Mouse (Mus musculus): ENCODE measurements at regions not wholly inside any gene's neighbourhood (a gene's known extent, or its start where the extent isn't known, plus 50 kb on each side); places are given as distances from the start of the nearest gene placed in this dataset.
"Not testable (repeated sequence)": the region's sequence is repeated elsewhere in the genome, so short reads cannot be mapped to it uniquely, and the experiment has no call there.

DNA sequence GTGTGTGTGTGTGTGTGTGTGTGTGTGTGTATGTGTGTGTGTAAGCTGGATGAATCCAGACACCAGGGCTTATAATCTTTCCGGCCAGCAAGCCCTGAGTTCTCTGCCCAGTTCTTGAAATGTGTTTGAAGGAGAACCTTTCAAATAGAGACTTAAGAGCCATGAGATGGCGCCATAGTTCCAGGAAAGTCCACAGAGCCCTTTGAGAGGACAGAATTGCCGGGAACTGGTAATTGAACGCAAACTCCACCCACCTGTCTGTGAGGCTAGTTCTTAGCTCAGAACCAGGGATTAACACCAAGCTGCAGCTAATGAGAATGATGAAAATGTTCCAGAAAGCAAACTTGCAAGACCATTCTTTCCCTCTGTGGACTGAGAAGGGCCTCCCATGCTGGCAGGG is 72.2 kb downstream of the Trim42 start:
- DNase-seq (ENCODE audit: low read depth, low spot score), result peak; percentile 71

DNA sequence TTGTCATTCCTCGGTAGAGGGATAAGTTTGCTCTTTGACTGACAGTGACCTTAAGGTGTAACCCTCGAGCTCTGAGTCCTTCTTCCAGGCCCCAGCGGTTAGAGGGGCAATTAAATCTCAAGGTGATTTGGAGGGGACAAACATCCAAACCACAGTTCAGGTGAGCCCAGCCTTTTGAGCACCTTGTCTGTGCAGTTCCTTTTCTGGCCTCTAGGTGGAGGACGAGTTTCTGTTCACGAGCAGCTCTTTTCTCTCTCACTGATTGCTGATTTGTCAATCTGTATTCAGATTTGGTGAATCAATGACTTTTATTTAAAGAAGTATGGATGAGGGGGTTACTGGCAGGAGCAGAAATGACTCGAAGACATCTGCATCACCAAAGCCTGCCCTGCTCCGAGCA is 74.0 kb downstream of the Trim42 start:
- no peak for DNase-seq (ENCODE audit: low read depth, low spot score)

DNA sequence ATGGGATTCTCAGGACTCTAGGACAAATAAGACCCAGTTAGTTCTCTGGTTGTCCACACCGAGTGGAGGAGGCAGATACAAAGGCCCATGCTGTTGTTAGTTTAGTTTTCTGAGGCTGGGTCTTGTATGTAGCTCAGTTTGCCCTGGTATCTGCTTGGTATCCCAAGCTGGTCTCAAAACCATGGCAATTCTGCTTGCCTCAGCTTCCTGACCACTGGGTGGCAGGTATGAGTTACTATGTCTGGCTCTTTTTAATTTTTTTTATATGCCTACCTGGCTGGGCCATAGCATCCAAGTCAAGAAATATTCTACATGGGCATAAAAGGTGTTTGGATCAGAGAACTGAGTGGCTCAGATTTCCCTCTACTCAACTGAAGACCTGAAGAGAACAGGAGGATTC is 77.9 kb downstream of the Trim42 start:
- DNase-seq (ENCODE audit: low read depth, low spot score), result no peak

DNA sequence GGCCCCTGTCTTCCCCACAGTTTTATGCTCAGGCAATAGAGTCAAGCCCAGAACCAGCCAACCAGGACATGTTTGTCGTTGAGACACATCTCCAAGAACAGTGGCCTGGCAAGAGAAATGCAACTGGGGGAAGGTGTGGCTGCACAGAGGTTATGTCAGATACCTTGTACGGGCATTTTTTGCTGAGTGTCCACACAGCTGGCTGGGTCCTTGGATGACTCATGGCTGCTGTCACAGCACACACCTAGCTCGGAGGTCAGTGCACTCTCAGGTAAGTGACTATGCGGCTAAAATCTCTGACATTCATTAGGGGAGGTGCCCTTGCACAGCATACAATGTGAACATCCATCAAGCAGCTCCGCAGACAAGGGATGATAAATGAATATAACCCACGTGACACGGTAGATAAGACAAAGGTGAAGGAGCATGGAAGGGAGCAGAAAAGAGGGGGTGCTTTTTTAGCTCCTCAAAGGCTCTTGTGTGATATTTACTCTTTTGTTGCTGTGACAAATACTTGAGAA is 85.4 kb downstream of the Trim42 start:
- no peak for DNase-seq (ENCODE audit: low read depth, low spot score)

DNA sequence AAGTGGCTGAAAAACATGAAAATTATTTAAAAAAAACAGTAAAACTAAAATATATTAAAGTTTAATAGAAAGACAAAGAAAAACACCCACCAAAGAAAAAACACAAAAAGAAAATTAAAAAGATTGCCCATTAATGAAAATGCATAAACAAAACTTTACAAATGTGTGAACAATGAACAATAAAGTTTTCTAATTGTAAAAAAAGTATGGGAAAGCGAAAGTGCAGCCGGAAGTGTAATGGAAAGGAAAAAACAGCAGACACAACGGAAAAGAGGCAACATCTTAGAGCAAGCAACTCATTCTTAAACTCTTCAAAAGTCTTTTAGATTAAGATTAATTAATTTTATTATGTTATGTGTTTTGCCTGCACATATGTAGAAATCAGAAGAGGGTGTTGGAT is 87.7 kb downstream of the Trim42 start:
- DNase-seq (ENCODE audit: low read depth, low spot score), result no peak

DNA sequence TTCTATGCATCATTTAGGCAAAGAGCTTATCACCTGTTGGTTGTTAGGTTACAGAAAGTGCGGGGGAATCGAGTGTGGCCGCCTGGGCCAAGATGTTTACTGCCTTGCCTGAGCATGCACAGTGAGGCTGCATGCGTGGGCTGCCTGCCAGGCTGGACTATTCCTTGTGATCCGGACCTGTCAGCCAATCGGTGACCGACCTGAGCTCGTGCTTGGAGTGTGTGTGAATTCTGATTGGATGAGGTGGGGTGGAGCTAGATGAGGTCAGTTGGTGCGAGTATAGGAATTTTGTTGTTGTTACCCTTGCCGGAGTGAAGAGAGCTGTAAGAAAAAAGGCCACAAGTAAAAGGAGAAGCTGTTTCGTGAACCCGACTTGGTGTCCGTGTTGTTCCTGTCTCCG is 94.3 kb downstream of the Trim42 start:
- DNase-seq (ENCODE audit: low read depth, low spot score), result not testable (repeated sequence)

DNA sequence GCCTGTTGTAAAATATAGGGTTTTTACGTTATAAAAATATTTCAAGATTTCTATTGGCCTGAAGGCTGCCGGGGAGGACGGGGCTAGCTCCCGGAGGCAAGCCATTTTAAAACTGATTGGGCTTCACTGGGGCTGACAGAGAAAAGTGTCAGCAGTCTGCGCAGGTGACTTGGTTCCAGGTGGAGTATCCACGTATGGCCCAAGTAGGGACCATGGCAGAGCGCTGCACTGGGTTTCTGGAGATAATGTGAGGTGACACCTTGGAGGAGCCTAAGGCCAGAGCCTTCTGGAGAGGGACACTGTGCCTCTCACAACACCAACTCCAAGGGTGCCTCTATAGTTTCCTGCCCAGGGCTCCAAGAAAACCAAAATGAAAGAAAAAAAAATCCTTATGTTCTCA is 95.9 kb downstream of the Trim42 start:
- DNase-seq (ENCODE audit: low read depth, low spot score), result no peak

DNA sequence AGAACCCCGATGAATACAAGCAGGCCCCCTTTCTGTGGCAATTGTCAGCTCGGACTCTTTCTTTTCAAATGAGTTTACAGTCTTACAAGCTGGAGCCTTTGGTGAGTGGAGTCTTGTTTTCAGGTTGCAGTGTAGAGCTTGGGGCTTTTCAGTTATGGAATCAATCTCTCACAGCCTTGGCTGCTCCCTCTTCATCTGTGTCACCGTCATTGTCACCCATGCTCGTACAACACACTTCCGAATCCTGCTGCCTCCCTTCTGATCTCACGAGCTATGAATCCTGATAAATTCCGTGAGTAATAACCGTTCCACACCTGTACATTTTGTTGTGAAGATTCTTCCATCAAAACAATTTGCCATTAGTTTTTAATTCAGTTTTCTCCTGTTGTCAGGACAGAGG is 97.7 kb downstream of the Trim42 start:
- DNase-seq (ENCODE audit: low read depth, low spot score), result no peak

DNA sequence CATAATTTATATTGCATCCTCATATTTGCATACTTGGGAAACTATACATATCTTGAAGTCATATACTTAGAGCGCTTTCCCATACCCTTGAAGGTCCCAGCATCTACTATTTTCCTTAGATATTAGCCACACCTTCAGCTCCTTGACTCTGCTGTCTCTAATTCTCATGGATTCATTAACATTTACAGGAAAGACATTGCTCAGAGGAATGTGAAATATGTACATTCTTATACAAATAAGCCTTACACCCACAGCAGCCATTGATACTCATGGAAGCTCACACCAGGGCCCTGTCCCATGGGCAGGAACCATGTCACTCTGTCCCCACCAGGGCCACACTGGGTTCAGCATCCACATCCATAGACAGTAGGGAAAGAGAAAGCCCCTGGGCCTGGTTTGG is 122.1 kb downstream of the Trim42 start:
- no peak for DNase-seq (ENCODE audit: low read depth, low spot score)

DNA sequence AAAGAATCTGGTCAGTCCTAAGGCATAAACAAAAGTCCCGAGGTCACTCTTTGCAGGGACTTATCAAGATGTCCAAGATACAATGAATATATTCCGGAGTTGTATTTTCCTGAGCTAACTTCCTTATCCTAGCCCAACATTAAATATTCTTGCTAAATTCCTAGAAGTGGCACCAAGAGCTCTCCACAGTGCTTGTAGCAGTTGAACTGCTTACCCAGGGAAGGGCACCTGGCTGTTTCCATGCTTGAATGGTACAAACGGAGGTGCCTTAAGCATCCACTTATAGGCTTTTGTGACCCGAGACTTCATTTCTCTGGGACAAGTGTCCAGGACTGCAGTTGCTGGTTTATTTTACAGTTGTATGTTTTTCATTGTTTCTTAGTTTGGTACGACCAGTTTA is 115.1 kb upstream of the Slc25a36 start:
- DNase-seq (ENCODE audit: low read depth, low spot score), result no peak

DNA sequence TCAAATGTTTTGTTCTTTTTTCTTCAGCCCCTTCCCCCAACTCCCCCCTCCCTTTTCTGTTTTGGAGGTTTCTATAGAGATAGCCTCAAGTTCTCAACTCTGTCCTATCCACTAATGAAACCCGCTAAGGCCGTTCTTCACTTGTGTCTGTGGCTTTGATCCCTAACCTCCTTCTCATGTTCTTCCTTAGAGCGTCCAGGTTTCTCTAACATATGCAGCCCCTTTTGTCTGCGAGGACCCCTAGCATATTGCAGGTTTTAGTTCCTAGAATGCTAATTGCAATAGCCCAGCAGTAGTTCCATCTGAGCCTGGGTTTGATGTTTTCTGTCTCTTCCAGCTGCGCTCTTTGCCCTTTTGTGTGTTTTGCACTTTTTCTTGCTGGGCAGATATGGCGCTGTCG is 113.6 kb upstream of the Slc25a36 start:
- DNase-seq (ENCODE audit: low read depth, low spot score), result no peak

DNA sequence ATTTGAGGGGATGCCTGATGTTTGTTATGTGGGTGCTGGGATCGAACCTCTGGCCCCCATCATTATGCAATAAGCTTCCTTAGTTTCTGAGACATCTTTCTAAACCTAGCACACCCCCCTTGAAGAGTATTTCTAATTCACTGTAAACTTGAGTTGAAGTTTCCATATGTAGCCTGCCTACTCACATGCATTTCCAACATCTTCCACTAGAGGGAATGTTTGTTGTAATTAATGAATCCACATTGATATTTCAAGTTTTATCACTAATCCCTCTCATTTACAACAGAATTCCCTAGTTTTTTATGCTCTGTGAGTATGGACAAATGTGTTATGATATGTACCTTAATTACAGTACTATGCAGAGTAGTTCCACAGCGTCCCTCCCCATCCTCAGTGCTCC is 103.8 kb upstream of the Slc25a36 start:
- DNase-seq (ENCODE audit: low read depth, low spot score), result no peak

DNA sequence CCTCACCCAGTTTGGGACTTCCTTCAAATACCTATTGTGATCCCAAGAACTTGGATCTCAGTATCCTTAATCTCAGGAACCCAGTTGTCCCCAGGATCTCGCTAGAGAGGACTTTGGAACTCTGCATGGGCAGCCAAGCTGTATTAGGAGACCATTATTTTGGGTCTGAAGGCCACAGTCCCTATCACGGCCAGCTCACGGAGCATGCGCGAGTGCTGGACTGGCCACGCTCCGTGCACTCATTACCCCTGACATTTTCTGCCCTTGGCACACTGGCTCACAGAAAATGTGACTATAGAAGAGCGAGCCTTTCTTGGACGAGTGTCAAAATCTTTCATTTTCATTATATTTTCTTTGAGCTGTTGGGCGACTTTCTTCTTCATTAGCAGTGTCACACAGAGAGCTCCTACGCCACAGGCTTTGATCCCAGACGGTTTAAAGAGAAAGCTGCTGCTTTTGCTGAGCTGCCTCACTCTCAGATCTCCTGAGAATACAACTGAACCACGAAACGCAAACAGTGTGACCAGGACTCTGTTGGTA is 79.4 kb upstream of the Slc25a36 start:
- DNase-seq (ENCODE audit: low read depth, low spot score), result no peak

DNA sequence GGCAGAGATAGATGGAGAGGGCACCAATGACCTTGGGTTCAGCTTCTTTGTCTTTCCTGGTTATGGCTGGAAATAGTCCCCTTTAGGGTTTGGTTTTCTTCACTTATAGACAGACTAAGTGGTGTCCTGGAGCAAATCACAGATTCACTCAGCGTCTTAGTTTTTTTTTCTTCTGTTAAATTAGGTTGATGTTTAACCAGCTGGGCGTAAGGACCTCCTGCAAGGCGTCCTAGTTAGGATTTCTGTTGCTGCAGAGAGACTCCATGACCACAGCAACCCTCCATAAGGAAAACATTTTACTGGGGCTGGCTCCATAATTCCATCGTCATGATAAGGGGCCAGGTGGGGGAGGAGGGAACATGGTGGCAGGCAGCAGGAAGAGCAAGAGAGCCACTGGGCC is 78.7 kb upstream of the Slc25a36 start:
- no peak for DNase-seq (ENCODE audit: low read depth, low spot score)

DNA sequence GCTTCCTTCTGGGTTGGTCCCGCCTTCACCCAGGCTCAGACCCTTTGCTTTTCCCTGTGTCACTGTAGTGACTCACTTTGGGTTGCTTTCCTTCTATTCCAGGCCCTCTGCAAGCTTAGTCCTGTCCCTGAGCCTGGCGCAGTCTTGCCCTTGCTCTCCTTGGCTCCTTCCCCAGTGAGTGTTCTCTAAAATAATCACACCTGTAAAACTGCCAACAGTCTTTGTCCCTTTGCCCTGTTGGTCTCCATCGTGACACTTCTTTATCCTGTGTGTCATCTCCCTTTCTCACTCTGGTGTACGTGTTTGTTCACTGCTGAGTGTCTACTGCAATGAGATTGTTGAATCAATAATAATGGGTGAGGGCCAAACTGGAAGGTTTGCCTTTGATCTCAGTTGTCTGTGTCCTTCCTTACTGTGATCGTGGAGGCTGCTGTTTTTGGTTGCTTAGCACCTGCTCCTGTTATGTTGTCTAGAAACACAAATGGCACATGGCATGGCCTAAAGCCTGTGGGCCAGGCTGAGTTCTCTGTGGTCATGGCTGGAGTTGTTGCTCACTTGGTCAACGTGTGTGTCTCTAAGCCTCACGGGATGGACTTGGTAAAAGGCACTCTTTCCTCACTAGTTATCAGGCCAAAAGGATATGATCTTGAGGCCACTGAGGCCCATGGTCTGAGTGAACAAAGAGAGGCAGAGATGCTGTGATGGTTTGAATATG is 77.8 kb upstream of the Slc25a36 start:
- no peak for DNase-seq (ENCODE audit: low read depth, low spot score)

DNA sequence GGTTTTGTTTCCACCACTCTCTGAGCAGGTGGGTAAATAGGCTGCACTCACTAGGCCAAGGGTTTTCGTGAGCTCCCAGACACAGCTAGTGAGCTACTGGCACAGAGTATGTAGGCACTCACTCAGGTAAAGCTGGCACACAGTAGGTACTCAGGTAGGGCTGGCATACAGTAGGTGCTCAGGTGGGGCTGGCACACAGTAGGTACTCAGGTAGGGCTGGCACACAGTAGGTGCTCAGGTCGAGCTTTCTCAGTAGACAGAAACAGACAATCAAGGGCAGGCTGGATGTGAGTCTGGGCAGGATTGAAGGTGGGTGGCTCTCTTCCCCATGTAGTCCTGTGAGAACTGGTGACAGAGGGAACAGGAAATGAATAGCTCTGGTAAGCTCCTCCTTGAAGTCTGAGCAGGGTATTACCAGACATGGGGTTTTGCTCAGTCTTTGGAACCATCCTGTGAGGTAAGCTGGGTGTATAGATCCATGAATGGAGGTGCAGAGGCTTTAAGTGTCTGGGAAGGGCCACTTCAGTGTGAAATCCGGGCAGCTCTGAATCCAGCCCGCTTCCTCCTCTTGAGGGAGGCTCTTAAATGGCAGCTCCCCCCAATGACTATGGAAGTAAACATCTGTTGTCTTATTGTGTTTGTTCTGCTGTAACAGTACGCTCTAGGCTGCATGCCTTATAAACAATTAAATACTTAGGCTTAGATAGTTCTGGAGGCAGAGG is 62.4 kb upstream of the Slc25a36 start:
- no peak for DNase-seq (ENCODE audit: low read depth, low spot score)

DNA sequence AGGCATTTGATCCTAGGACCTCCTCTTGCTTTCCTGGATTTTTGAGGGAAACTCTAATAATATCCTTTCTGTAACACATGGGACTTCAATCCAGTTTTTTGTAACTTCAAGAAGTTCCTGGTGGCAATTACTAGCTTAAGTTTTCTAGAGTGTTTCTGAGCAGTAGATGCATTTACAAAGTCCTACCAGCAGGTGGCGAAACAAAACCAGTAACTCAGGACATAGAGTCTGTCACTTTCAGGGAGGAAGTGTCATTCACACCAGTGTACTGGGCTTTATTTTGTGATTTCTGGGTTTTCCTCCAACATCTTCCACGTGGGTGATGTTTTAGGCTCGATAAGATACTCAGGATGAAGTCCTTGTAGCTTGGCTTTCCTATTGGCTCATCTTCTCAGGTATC is 61.1 kb upstream of the Slc25a36 start:
- DNase-seq (ENCODE audit: low read depth, low spot score), result no peak

DNA sequence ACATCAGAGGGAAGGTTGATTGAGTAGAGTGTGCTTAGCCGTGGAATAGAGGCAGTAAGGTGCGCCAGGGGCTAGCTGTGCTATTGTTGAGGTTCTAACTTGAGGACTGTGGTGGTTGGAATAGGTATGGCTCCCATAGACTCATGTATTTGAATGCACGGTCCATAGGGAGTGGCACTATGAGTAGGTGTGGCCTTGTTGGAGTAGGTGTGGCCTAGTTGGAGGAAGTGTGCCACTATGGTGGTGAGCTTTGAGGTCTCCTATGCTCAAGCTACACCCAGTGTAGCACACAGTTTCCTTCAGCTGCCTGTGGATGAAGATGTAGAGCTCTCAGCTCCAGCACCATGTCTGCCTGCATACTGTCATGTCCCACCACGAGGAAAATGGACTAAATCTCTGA is 60.5 kb upstream of the Slc25a36 start:
- DNase-seq (ENCODE audit: low read depth, low spot score), result no peak

DNA sequence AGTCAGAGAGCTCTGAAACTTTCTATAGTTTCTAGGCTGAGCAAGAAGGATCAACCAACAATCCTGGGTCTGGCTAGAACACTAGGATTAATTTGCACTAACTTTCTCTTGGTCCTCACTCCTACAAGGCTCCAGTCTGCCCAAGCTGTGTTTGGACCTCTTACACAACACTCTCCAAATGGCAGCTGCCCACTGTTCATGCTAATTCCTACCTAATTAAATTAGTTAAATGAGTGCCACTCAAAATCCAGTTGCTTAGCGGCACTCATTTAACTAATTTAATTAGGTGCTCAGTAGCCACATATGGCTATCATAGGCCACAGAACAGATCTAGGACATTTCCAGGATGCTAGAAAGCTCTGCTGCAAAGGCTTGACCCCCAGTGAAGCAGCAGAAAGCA is 59.9 kb upstream of the Slc25a36 start:
- DNase-seq (ENCODE audit: low read depth, low spot score), result no peak

DNA sequence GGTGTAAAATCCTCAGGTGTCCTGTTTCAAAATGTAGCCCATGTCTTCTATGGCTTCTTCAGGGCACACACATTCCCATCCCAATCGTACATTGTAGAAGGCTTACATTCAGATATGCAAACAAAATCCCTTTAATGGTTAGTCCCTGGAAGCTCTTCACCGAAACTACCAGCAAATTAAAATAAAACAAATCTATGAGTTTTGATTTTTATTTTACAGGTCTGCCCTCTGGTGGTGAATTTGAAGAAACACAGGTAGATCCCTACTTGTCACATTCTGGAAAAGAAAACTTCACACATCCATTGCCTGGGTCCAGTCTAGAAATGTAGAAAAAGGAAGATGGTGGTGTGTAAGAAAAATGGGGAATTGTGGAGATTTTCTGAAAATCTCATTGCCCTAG is 51.5 kb upstream of the Slc25a36 start:
- peak; percentile 16 for DNase-seq (ENCODE audit: low read depth, low spot score)
